Mouse (Mus musculus): ENCODE results near the gene Pnrc1.
A peak's percentile ranks its signal among the peaks of the same experiment; 100 is the strongest.

Gene Pnrc1

DNA sequence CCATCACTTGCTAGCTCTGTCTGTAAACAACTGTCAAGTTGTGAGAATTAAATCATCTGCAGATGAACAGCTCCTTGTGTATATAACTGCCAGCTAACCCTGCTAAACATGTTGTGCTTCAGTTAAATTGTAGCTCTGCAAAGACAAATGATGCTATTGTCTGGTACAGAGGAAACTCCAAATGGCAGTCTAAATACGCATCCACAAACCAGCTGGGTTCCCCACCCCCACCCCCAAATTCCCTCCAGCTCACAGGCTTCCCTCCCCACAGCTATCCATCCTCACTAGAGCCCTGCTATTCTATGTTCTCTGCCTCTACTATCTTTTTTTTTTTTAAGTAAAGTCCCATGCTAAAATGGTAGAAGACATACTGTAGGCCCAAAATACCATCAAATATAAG lies 68.1 kb downstream of the Pnrc1 start:
- DNase-seq (ENCODE audit: low spot score) = no peak

GRCm38 (mm10) chr4:33208881-33209841 lies 80.8 kb downstream of the Pnrc1 start, which contains the start of gene Srsf12:
TSS of gene Srsf12 (plus strand) at chr4:33208991.
- DNase-seq (ENCODE audit: low spot score) = no peak

DNA sequence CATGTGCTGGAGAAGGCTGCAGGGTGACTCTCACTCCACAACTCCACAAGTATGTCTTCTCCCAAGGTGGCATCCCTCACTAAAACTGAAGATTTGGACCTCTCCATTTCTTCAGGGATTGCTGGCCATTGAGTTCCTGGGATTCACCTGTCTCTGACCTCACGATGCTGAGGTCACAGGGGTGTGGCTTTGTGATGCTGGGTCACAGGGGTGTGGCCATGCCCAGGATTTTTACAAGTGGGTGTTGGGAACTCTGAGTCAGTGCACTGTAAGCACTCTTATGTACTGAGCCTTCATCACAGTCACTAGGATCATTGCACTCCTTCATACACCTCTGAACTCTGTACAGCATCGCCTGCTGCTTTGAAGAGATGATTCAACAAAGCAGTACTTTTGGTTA lies 82.4 kb downstream of the Pnrc1 start:
- no peak for DNase-seq (ENCODE audit: low spot score)

DNA sequence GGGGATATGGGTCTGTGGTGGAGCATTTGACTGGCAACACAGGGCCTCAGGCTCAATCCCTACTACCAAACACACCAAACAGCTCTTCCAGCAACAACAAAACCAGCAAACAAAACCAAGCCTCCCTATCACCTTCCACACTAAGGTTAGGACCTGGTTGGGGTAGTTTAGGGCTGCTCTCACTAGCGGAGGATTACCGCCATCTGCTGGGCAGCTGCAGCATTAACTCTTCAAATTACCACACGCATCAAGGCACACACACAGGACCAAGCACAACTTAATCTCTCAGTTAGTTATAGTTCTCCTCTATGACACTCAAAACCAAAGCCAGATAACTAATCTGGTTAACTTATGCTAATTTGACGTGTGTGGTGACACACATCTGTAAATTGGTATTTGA lies 85.3 kb downstream of the Pnrc1 start:
- peak; percentile 42 for DNase-seq (ENCODE audit: low spot score)

DNA sequence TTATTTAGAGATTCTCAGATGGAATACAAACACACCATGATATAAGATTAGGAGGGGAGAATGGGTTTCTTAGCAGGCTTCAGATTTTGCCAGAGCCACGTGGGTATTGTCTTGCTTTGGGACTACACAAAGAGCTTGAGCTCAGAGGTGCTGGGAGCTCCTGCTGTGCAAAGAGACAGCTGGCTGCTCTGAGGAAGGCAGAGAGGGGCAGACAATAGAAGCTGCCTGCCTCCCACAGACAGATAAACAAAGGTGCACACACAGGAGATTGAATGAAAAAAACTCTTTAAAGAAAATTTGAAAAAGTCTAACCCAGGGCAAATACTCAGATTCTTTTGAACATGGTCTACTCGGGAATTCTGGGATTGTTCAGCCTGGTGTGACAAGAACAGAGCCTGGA lies 91.8 kb downstream of the Pnrc1 start:
- no peak for DNase-seq (ENCODE audit: low spot score)

All from c-Kit-positive CD71-positive TER-119-positive erythroid progenitor cells, embryonic 14.5 days (primary cell).